Mouse (Mus musculus) cerebral cortex, adult 2 months (tissue): Measurements from ENCODE around the gene Abcc2.

Experiments
- WGBS: fragments of 180-500 bp; shearing (Covaris S2); methylation state at CpG from one replicate; pipeline ENCODE4 v1.1.7; 2018; 5-methylcytosine and 5-hydroxymethylcytosine counted together

The Abcc2 gene

DNA sequence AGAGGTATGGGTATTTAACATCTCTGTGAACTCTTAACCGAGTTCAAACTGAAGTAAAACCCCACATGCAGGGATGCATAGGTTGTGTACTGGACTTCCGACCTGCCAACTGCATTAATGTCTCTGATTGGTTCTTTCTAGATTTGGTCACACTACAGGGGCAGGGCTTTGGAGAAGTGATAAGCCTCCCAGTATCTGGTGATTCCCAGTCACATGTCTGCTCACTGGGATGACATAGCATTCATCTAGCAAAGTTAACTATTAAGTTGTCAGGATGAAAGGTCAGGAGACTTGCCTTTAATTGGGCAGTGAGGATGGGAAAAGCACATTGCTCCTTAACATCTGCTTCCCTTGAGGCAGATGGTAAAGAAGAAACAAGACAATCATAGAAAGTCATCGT, at the start of gene Abcc2:
Abcc2 (plus strand) TSS at position 213 of the 400 bp plus-strand sequence.
- WGBS: 78% methylated on average over 3 of the region's 3 CpGs

- WGBS: 74% methylated on average over 10 of the region's 10 CpGs
These were observed 43.6 kb upstream of the Abcc2 start for GRCm38 (mm10) chr19:43738409-43738808.

GRCm38 (mm10) chr19:43743401-43743800, 38.6 kb upstream of the Abcc2 start:
- 94% methylated on average over 7 of the region's 7 CpGs for WGBS

- WGBS: 95% methylated on average over 3 of the region's 3 CpGs
These were observed 36.3 kb upstream of the Abcc2 start for GRCm38 (mm10) chr19:43745740-43746139.

DNA sequence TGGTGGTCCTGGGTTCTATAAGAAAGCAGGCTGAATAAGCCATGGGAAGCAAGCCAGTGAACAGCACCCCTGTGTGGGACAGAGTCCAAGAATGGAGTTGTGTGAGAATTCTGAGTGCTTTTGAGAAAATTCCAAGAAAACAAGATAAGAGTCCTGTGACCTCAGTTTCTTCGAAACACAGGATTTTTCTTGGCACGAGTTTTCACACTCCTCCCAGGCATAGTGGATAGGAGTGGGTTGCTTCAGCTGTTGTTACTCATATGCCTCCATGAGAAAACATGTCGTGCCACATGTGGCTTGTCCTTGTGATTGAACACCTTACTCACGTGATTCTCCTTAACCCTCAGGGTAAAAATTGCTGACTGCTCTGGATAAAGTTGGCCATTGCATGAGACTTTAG, 34.1 kb upstream of the Abcc2 start:
- WGBS: 55% methylated on average over 4 of the region's 4 CpGs

DNA sequence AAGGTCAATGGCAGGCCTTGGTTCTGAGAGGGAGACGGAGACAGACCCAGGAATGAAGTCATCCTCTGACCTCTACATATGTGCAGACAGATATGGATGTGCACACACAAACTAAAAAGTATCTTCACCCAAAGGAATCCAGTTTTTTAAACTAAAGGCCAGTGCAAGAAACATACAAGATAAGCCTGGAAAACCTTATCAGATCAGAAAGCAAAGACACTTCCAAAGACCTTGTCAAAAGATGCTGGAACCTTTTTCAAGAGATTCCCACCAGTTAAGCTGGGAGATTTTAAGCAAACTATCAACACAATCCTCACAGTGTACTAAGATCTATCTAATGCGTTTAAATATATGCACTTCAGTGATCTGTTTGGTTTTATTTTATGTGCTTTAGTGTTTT, 32.0 kb upstream of the Abcc2 start:
- 98% methylated on average over 2 of the region's 2 CpGs for WGBS

- WGBS: under 1% methylated on average over 62 of the region's 62 CpGs
These were observed 29.3 kb upstream of the Abcc2 start, which contains the start of the genes Cutc and Cox15 for GRCm38 (mm10) chr19:43752489-43753225. Gene Cutc (plus strand): TSS chr19:43752996. Gene Cox15 (minus strand): TSS chr19:43753000.

- under 1% methylated on average over 24 of the region's 24 CpGs for WGBS
These were observed 28.7 kb upstream of the Abcc2 start for GRCm38 (mm10) chr19:43753226-43753835.

DNA sequence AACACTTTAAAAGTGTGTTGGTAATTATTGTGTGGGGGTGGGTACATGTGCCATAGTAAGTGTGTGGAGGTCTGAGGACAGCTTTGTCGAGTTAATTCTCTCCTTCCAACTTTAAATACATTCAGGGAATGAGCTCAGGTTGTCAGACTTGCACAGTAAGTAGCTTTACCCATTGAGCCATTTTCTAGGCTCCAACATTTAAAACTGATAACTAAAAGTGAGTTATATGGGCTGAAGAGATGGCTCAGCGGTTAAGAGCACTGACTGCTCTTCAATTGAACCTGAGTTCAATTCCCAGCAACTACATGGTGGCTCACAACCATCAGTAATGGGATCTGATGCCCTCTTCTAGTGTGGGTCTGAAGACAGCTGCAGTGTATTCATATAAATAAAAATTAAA, 27.8 kb upstream of the Abcc2 start:
- 77% methylated on average over 2 of the region's 2 CpGs for WGBS

- WGBS: 78% methylated on average over 2 of the region's 2 CpGs
These were observed 27.1 kb upstream of the Abcc2 start for GRCm38 (mm10) chr19:43754872-43755271.

- WGBS: 18% methylated on average over 6 of the region's 6 CpGs
These were observed 21.5 kb upstream of the Abcc2 start for GRCm38 (mm10) chr19:43760504-43760903.

DNA sequence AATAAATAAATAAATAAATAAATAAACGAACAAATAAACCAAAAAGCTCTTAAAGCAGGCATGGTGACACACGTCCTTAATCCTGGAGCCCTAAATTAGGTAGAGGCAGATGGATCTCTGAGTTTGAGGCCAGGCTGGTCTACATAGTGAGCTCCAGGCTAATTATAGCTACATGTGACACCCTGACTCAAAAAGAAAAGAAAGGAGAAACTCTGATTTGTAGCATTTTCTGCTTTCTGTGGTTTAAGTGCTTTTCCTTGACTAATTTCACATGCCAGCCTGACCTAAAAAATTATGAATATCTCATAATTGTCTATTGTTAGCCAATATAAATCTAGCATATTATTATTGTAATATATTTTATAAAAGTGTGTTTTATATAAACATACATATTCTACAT, 19.6 kb upstream of the Abcc2 start:
- WGBS: 70% methylated on average over 2 of the region's 2 CpGs

- WGBS: 90% methylated on average over 5 of the region's 5 CpGs
These were observed 15.5 kb upstream of the Abcc2 start for GRCm38 (mm10) chr19:43766451-43766850.

GRCm38 (mm10) chr19:43767549-43768322, 14.3 kb upstream of the Abcc2 start:
- WGBS: 90% methylated on average over 9 of the region's 9 CpGs

DNA sequence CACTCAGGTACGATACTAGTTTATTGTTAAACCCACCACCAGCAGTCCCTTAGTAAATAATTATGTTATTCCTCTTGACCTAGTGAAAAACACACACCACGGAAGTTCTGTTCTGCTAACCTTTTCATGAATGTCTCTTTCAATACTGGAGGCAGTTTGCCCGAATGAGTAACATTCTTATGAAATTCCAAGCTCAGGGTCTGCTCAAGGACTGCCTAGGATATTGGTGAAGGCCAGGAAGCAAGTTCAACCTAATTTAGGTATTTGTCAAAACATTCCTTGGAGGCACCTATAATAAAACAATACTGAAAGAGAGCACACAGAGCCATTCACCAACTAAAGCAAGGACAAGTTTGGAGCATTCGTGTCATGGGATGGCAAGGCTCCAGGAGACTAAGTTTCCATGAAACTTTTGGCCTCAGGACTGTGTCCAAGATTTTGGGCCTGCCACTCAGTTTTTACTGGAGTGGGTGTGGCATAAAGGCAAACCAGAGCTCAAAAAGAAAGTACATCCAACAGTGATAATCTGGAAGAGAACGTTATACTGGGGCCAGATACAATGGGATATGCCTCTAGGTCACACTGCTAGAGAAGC, 12.5 kb upstream of the Abcc2 start:
- 89% methylated on average over 5 of the region's 5 CpGs for WGBS

GRCm38 (mm10) chr19:43770584-43770983, 11.4 kb upstream of the Abcc2 start:
- 90% methylated on average over 4 of the region's 4 CpGs for WGBS

- WGBS: 75% methylated on average over 5 of the region's 5 CpGs
These were observed 10.5 kb upstream of the Abcc2 start for GRCm38 (mm10) chr19:43771499-43771969.

- WGBS: 88% methylated on average over 6 of the region's 6 CpGs
These were observed 9.7 kb upstream of the Abcc2 start for GRCm38 (mm10) chr19:43772311-43772710.

- 82% methylated on average over 10 of the region's 10 CpGs for WGBS
These were observed 6.6 kb upstream of the Abcc2 start for GRCm38 (mm10) chr19:43775433-43775832.

GRCm38 (mm10) chr19:43776561-43776960, 5.4 kb upstream of the Abcc2 start:
- 79% methylated on average over 4 of the region's 4 CpGs for WGBS

- WGBS: 87% methylated on average over 2 of the region's 2 CpGs
These were observed 4.7 kb upstream of the Abcc2 start for GRCm38 (mm10) chr19:43777308-43777707.

- WGBS: 90% methylated on average over 5 of the region's 5 CpGs
These were observed 1.6 kb upstream of the Abcc2 start for GRCm38 (mm10) chr19:43780391-43780790.
